ENCODE assay signal across 8 mouse cellular contexts in the genomic region with DNA sequence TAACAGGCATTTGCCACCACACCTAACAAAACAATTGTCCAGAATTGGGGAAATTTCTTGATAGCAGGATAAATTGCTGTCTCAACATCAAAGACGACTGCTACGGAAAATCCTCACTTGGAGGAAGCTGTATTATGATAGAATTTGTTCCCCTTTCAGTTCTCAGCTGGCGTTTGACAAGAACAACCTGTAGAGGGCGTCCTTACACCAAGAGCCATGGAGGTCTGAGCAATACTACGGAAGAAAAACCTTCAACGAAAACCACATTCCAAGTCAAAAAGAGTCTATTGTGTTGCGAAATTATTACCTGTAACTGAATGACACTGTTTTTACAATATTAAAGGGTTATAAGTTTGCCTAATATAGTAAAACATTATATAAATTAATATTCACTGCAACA. TPM values are rescaled to one million over a fixed set of nuclear protein-coding genes. Genes with fewer than 3 reads are reported as not detected.
DNase-seq lines count a peak whose midpoint lies in the region; ATAC-seq lines count a peak whose summit lies in the region.

No protein-coding gene starts in this region.

- DNase-seq in cerebellum, adult 9-10 months, result peak; percentile 20
- no peak for DNase-seq in cerebellum, adult 11-12 months
- peak; percentile 33 to 51 for DNase-seq in layer of hippocampus, postnatal 10 days (ENCODE audit: low spot score in 2 of 2)
- DNase-seq in layer of hippocampus, postnatal 25 days (ENCODE audit: extremely low spot score in 1 of 2, low spot score in 1 of 2), result no peak
- peak; percentile 22 for DNase-seq in MN1 (ENCODE audit: low spot score)
- peak; percentile 73 for DNase-seq in lung, postnatal 36 days

- peak; percentile 58; the same call in 1 of the 2 replicates for ATAC-seq in granulocyte monocyte progenitor cell, adult 5-6 weeks (replicated peaks; ENCODE audit: poor library complexity, severe bottlenecking)
- no peak for ATAC-seq in monocyte, adult 5-6 weeks (replicated peaks; ENCODE audit: insufficient number of reproducible peaks, low FRiP score, low TSS enrichment, poor library complexity, severe bottlenecking)

RNA-seq across cellular contexts. Expression of gene Wif1, which starts 2.0 kb away (rescaled TPM):
- total RNA-seq in layer of hippocampus, postnatal 10 days (2021), result 1 to 10 TPM; 2.2 to 2.7 TPM
- total RNA-seq in layer of hippocampus, postnatal 25 days (2021), result under 1 TPM; 0.75 to 0.89 TPM
- total RNA-seq in granulocyte monocyte progenitor cell, adult 5-6 weeks (2014; fragmentation: Nextera tagmentation), result 0.83 TPM in 1 of 2 replicates, not detected in the other
- not detected in 2 replicates for total RNA-seq in granulocyte monocyte progenitor cell, adult 5-6 weeks (2017)
- total RNA-seq in monocyte, adult 5-6 weeks (2017), result not detected in 3 replicates

RNA-seq across cellular contexts. Expression of gene Lemd3, which starts 52.7 kb away (rescaled TPM):
- total RNA-seq in layer of hippocampus, postnatal 10 days (2021), result 10 to 100 TPM; 30.7 to 32.8 TPM
- 10 to 100 TPM; 32.3 to 33.8 TPM for total RNA-seq in layer of hippocampus, postnatal 25 days (2021)
- total RNA-seq in granulocyte monocyte progenitor cell, adult 5-6 weeks (2014; fragmentation: Nextera tagmentation), result 9.6 and 12.2 TPM in 2 replicates
- total RNA-seq in granulocyte monocyte progenitor cell, adult 5-6 weeks (2017), result 16.4 and 17.5 TPM in 2 replicates
- total RNA-seq in monocyte, adult 5-6 weeks (2017), result 23.5 to 32.1 TPM (median 26.5 TPM) in 3 replicates

Comparison
In these comparisons a context has a peak if more than half of its experiments do, and no peak if none do; other contexts are left out.
1. DNase-seq: peak in cerebellum, adult 9-10 months (single experiment), layer of hippocampus, postnatal 10 days (2 of 2), MN1 (single experiment) and lung, postnatal 36 days (single experiment); none in cerebellum, adult 11-12 months (single experiment) and layer of hippocampus, postnatal 25 days (0 of 2).